Mouse (Mus musculus): ENCODE measurements around the gene Gm10134.
"Not testable (repeated sequence)": the region's sequence is repeated elsewhere in the genome, so short reads cannot be mapped to it uniquely, and the experiment has no call there.

Gm10134 gene

DNA sequence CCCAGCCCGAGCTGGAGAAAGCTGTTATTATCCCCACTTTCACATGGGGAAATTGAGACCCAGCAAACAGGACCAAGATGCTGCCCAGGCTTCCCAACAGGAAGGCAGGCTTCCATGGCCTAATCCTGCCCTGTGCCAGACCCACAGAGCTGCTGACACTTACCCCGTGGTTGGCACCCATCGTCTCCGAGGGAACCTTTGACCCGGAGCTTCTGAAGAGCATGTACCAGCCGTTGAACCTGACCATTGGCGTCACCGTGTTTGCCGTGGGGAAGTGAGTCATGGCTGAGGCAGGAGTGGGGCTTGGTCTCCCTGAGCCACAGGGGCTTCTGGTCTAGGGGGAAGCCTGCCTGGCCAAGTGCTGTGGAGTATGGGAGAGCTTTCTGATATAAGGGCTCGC is 2.9 kb upstream of the Gm10134 start:
- DNase-seq (ENCODE audit: extremely low spot score, low read depth, low spot score): no peak

DNA sequence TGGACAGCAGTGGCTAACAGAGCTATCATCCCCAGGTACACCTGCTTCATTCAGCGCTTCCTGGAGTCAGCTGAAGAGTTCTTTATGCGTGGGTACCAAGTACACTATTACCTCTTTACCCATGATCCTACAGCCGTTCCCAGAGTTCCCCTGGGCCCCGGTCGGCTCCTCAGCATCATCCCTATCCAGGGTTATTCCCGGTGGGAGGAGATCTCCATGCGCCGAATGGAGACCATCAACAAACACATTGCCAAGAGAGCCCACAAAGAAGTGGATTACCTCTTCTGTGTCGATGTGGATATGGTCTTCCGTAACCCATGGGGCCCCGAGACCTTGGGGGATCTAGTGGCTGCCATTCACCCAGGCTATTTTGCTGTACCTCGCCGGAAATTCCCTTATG is 1.2 kb upstream of the Gm10134 start:
- DNase-seq (ENCODE audit: extremely low spot score, low read depth, low spot score): no peak

DNA sequence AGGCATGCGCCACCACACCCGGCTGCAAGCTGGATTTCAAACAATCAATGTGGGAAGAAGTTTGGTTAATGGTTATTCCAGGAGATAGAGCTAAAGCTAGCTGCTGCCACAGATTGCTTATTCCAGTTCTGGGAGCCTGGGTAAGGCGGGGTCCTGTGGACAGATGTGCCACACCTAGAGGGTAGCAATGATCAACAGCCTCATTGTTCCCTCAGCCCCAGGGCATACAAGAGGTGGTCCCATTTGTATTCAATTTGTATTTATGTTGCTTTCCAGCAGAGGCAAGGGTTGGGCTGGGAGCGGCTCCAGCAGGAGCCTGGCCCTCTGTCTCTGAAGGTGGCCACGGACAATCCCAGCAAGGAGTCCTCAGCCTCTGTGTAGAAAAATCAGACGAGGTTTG is 396 bp downstream of the Gm10134 start:
- no peak for DNase-seq (ENCODE audit: extremely low spot score, low read depth, low spot score)

DNA sequence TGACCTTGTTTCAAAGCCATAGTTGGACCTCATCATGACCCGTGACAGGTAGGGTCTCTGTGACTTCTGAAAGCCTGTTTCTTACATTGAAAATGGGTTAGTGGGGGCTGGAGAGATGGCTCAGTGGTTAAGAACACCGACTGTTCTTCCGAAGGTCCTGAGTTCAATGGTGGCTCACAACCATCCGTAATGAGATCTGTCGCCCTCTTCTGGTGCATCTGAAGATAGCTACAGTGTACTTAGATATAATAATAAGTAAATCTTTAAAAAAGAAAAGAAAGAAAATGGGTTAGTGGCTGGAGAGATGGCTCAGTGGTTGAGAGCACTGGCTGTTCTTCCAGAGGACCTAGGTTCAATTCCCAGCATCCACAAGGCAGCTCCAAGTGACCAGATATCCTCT is 5.7 kb downstream of the Gm10134 start:
- not testable (repeated sequence) for DNase-seq (ENCODE audit: extremely low spot score, low read depth, low spot score)

DNA sequence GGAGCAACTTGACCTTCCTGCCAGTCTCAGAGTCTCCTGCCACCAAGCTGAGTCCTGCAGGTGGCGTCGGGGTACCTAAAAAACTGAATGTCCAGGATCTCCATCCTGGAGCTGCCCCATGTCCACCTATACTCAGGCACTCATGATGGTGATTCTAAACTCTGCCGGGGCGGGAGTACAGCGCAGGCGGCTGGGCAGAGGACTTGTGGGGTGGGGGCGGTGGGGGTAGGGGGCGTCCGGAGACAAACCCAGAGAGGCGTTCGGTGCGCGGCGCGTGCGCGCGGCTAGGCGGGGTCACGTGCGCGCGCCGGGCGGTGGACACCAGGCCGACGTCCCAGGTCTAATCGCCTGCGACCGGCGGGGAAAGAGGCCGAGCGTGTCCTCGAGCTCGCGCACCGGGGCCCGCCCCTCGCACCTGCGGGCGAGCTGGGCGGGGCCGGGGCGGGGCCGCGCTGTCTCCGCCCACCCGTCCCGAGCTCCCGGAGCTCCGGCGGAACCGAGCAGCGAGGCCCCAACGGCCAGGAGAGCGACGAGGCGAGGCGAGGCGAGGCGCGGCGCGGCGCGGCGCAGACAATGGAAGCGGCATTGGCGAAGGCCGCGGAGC is 7.0 kb downstream of the Gm10134 start, which contains the start of gene Ralgds:
Ralgds (plus strand) TSS at position 328 of the 604 bp plus-strand sequence.
- no peak for DNase-seq (ENCODE audit: extremely low spot score, low read depth, low spot score)

DNA sequence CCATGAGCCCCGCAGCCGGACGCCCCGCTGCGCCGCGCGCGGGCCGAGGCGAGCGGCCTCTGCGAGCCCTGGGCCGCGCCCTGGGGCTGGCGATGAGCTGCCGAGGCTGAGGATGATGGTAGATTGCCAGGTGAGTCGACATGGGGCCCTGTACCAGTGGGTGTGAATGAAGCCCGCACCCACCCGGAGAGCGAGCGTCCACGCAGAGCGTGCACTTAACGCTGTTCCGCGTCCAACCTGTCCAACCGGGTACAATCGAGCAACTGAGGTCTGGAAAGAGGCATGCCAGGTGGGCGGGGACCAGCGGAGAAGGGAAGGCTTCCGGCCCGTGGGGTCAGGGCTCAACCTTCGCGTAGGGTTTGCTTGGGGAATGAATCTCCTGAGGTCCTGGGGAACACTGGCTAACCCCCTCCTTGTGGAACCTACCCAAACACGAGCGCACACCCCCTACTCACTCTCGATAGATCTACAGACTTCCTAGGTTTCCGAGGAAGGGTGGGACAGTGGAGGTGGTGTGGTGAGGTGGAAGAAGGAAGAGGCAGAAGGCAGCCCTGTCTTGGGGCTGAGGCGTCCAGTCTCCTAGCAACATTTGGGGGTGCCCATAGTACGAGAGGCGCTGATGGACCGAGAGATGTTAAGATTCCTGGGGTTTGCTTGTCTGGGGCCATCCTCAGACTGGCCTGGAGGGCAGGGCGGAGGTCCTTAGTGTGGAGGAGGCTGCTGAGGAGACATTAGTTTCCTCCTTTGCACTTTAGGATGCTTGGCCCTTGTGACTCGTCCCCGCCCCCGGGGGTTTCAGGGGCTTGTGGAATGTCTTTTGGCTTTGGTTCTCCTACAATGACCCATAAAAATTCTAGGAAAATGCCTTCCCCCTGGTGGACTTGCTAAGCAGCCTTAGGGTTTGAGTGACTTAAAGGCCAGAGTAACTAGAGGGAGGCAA is 7.8 kb downstream of the Gm10134 start:
- DNase-seq (ENCODE audit: extremely low spot score, low read depth, low spot score): no peak

DNA sequence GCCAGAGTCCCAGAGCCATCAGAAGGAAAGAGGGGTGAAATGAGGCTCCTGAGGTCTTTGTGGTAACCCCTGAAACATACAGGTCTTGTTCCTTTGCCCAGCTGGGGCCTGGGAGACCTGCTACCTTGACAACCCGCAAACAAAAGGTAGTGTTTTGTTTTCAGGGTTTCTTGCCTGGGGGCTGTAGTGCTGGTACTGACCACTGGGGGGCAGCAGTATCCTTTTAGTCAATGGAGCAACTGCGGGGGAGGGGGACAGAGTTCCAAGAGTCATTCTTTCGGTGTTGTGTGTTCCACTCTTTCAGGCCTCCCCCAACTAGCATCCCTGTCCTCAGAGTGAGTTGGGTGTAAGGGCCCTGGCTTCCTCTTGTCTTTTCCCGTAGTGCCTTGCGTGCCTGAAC is 8.6 kb downstream of the Gm10134 start:
- no peak for DNase-seq (ENCODE audit: extremely low spot score, low read depth, low spot score)

DNA sequence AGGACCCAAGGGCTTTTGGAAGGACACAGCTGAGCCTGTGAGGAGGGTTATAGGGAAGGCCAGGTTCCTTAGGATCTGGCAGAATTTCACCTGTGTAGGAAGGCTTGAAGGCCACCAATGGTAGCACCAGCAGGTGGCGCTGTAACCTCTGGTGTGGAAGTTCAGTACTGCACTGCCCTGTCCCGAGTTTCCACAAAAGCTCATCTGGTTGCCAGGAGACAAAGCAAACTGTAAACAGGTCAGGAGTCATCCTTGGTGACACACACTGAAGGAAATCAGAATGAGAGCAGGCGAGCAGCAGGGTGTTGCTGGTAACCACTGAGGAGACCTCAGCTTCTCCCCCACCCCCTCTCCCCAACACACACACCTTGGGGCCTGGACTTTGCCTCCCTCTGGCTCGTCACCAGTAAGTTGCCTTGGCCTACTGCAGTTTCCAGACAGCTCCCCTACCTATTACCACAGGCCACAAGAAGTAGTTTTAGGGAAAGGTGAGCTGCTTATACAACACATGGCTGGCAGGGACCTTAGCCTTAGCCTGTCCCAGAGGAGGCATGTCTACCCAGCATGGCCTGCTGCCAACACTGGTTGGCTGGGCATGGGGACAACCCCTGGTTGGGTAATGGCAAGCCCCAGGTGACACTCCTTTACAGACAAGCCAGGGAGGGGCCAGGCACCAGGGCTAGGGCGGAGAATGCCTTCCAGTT is 11.5 kb downstream of the Gm10134 start:
- no peak for DNase-seq (ENCODE audit: extremely low spot score, low read depth, low spot score)

DNA sequence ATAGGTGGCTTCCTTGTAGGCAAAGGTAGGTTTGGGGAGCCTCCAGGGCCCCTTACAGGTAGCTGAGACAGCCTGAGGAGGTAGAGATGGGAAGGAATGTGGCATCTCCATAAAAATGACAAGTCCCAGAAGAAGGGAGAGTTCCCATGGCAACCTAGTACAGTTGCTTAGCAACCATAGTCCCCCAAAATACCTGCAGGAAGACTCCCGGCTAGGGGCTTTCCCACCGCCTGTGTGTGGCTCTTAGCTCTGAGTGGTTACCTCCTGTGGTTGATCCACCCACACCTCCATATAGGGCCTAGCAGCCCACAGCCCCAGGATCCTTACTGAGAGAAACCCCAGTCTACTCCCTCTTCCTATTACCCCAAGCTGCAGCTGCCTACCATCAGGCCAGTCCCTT is 12.3 kb downstream of the Gm10134 start:
- DNase-seq (ENCODE audit: extremely low spot score, low read depth, low spot score): no peak

DNA sequence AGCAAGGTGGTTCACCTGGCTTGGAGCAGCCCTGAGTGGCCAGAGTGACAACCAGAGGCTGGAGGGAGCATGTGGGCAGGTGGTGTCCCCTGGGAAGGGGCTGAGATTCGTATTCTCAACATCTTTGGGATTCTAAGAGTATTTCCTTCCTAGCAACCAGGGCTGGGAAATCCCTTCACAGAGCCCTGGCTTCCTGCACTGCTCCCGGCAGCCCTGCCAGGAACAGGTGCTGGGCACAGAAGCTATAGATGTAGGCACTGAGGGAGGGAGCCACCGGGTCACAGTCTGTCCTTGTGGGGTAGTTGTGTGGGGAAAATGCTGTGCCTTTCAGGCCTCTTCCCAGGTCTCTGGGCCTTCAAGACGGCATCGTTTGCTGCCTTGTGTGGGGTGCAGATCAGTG is 14.7 kb downstream of the Gm10134 start:
- DNase-seq (ENCODE audit: extremely low spot score, low read depth, low spot score): no peak

DNA sequence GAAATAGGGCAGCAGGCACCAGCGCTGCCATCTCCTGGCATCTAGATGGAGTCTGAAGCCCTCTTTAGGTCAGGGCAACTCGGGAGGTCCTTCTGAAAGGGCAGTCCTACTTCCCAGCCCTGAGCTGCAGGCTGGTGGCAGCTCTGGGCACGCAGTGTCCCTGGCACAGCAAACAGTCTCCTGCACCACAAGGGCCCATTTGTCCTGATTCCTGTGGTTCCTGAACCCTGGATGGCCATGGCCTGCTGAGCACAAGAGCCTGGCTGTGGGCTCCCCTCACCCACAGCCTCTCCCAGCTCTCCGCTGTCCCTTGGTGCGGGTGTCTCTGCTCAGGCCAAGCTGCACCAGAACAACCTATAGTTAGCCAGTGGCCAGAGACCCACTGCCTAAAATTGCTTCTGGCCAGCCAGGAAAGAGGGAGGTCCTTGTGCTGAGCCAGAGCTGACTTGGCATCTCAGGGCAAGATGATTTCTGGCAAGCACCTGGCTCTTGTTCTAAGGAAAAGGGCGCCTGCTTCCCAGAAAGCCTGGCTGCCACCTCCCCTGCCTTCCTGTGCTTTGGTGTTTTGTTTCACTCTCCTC is 15.8 kb downstream of the Gm10134 start:
- no peak for DNase-seq (ENCODE audit: extremely low spot score, low read depth, low spot score)

DNA sequence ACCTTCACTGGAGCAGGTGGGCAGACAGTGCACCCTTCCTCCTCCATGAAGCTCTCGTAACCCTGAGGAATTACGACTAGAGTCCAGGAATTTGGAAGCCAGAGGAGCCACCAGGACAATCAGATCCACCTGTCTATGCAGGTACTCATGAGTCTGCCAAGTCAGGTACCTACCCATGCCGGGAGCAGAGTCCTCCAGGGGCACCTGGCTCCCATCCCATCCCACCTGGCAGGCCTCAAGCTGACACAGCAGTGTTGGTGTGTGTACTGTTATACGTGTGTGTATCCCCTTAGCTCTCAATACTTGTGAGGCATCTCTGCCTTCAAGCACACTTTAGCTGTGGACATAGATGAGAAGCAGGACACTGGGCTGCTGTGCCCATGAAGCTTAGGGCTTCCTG is 16.3 kb downstream of the Gm10134 start:
- DNase-seq (ENCODE audit: extremely low spot score, low read depth, low spot score): no peak

DNA sequence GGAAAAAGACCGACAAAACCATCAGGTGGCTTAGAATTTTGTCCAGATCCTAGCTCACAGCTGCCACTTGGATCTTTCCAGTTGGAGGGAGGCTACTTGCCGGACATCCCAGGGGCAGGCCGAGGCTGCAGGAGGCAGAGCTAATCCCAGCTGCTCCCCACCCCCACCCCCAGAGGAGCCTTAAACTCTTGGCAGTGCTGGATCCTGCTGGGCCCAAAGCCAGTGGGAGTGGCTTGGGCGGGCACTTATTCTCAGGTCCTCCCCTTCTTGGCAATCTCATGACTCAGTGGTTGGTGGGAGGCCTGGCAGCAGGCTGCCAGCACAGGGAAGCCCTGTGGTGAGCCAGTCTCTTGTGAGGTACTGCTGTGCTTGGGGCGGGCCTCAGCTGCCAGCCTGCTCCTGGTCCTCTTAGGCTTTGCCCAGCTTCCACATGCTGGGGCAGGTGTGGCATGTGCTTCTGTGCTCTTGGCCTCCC is 17.8 kb downstream of the Gm10134 start:
- no peak for DNase-seq (ENCODE audit: extremely low spot score, low read depth, low spot score)

DNA sequence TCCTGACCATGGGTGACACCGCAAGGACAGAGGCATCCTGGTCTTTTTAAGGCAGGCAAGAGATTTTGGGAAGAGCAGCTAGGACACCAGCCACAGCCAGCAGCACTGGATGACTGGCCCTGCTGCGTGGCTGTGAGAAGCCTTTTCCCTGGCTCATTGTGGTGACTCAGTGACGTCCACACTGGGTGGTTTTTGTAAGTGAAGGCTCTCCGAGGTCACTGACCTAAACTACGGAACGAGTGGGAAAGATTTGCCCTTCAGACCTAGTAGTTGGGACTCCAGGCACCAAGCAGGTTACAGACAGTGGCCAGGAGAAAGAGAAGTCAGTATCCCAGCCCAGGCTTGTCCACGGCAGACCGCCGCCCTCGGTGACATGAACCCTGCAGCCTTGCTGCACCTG is 18.5 kb downstream of the Gm10134 start:
- DNase-seq (ENCODE audit: extremely low spot score, low read depth, low spot score): no peak

DNA sequence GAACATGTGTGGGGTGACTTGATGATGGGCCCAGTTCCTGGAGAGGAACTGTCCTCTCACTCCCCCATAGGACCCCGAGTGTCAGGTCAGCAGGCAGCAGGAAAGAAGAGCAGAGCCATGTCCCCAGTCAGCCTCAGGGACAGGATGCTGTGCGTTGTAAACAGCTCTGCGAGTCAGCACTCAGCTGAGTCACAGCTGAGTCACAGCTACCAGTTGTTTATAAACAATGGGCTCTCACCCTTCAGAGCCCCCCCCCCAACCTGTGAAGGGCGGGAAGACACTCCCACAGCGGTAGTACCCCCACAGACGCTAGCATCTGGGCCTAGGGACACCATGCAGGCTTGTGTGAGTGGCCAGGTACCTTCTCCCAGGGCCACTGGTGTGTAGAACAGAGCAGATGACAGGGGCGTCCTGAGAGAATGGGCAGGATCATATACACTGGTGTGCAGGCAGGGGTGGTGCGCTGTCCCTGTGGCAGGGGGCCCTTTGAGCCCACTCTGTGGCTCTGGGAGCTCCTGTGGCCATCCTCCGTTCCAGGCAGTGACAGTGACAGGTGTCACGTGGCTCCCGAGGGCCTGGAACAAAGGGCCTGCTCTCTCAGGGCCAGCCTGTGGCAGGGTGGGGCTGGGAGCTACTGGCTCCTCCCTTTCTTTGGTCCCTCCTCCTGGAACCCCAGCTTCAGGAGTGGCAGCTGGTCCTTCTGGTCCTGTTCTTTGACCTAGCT is 19.5 kb downstream of the Gm10134 start:
- no peak for DNase-seq (ENCODE audit: extremely low spot score, low read depth, low spot score)

DNA sequence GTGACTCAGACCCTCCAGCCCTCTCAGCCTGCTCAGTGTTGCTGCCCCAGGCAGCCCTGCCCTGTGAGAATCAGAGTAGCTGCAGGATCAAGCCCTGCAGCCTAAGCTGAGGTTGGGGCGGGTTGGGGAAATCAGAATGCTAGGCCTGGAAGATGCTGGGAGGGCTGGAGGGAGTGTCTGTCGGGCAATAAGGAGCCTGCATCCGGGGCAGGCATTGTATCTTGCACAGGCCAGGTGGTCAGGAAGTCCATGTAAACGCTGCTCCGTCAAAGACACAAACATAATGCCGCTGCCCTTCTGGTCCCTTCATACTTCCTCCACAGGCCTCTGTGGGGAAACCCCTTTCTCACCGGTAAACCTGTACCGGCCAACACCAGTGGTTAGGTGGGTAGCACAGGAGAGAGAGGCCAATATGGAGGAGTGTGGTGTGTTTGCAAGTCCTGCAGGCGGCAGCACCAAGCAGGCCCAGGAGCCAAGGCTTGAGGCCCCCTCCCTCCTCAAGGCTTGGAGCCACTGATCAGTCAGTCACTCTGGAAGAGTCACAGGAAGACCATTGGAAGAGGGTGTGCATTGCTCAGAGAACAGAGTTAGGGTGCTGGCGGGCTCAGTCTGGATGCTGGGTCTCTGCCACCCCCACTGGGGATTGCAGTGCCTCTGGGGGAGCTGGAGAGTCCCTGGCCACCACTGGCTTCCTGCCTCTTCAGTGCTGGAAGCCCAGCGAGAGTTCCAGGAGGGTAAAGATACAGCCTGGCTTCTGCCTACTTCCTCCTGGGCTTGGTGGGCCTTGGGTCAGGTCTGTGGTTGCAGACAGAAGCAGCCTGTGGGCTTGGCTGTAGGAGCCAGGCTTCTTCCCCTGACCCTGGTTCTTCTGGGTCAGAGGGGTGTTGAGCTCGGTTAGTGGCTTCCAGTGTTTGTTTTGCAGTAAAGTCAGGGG is 20.3 kb downstream of the Gm10134 start:
- DNase-seq (ENCODE audit: extremely low spot score, low read depth, low spot score): no peak

DNA sequence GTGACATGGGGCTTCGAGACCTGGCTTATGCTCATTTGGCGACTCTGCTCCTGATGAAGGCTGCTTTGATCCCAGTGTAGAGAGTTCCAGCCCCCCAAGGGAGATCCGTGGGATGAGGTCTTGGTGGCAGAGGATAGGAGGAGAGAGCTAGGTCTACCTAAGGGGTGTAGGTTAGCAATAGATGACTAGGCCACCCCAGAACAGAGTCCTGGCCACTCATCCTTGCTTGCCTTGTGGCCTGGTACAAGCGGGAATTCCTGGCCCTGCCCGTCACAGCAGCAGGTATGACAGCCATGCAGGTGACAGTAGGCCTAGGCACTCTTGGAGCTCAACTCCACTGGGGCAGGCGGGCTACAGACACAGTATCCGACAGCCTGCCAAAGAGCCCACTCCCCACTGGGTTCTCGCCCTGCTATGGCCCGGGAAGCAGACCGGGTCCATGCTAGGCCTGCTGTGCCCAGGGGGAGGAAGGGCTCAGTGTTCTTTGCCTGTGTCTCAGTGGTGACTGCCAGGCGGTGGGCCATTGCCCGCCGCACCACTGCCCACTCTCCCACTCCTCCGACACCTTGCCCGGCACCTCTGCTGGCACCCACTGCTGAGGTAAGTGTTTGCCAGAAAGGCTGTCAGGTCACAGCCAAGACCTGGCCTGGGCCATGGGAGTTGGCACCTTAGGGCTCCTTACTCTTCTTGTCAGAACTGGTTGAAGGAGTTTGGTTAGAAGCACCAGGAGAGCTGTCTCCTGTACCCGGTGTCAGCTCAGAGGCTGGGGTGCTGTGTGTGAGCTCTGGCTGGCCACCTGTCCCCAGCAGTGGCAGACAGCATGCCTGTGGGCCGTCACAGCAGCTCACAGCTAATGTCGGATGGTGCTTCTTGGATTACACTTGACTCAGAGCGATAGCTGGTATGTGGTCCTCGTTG is 21.8 kb downstream of the Gm10134 start:
- no peak for DNase-seq (ENCODE audit: extremely low spot score, low read depth, low spot score)

DNA sequence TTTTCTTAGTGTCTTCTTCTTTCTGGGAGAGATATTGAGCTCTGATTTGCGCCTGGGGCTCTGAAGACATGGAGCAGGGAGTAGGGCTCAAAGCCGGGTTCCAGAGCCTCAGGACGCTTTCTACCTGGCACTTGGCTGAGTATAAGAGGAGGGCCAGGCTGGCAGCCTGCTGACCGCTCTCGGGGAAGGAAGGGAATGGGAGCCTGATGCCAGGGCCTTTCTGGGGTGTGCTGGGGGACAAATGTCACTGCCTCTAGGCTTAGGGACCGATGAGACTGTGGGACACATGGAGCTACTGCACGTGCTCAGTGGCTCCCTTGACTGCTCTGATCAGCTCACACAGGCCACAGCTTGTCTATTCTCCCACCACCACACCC is 22.4 kb downstream of the Gm10134 start:
- no peak for DNase-seq (ENCODE audit: extremely low spot score, low read depth, low spot score)

DNA sequence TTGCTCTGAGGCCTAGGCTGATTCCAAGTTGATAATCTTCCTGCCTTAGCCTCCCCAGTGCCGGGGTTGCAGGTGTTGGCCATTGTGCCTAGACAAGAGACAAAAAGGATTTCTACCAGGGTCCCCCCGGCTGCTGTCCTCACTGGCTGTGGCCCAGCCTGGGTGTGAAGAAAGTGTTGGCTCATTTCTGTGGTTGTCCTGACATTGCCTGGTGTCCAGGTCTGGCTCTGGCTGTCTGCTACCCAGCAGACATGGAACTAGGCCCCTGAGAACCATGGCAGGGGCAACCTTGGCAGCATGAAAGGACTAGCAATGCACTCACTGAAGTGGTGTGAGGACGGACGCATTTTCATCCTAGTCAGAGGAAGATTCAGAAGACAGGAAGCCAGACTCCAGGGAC is 24.0 kb downstream of the Gm10134 start:
- no peak for DNase-seq (ENCODE audit: extremely low spot score, low read depth, low spot score)

Measured in hindlimb bud, embryonic 11.5 days (tissue).